Mouse (Mus musculus) spleen, adult 10 weeks (tissue): ENCODE data around the gene Pcgf1. TPM values are rescaled to one million over a fixed set of nuclear protein-coding genes. Genes with fewer than 3 reads are reported as not detected.

ENCODE experiments used
- polyA plus RNA-seq: library from polyadenylated mRNA; stranded (reverse); fragments of 350-450 nt; fragmentation: Illumina TruSeq; extraction: RNeasy Lipid Tissue Mini Kit (QIAGEN cat#74804); gene quantifications from one replicate; pipeline ENCODE4 v1.2.3, GENCODE M21; 2015; ENCODE audit warnings: low replicate concordance; ENCODE audit not compliant: insufficient read depth

Pcgf1 gene
- polyA plus RNA-seq, result 20.7 TPM

GRCm38 (mm10) chr6:83077630-83078323 lies at the start of gene Pcgf1:
Gene Pcgf1 (plus strand): TSS chr6:83077869.

DNA sequence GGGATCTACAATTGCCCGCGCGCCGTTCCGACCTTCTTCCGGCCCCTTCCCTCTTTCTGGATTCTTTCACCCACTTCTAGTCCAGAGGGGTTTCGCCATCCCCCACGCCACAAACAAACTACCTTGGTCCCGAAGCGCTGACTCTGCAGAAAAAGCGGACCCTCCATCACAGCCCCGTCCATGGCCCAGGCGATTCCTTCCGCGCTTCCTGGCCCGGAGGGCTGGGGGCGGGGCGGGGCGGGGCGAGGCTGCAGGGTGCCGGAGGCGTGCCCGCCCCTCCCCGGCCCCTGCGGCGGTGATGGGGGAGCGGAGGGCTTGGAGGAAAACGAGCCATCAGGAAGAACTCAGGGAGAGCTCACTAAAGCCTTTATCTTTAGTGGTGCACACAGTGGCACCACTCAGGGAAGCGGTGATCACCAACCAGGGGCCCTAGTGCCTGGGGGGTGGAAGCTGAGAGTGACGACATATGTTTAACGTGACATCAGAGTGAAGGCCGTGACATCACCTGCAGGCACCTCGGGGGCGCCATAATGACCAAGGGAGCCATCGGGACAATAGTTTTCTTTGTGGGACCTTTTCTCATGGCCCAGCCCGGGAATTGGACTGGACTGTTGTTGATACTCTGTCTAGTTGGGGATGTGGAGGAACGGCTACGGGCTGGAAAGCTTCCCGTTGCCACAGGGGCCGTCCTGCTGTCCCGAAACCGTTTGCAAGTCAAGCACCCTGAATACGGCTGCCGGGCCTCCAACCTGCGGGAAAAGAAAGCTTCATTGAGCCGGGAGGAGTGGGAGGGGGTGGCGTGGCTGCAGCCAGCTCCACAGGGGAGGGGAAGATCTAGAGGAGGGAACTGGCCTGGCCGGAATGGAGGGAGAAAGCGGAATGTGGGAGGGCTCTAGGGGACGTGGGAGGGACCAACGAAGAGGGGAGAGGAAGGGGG lies 44.2 kb upstream of the Pcgf1 start, which contains the start of the genes Dok1 and Loxl3:
TSS of gene Dok1 (minus strand) at position 223 of the 937 bp plus-strand sequence.
TSS of gene Loxl3 (plus strand) at position 925 of the 937 bp plus-strand sequence.

GRCm38 (mm10) chr6:83054074-83054851 lies 23.4 kb upstream of the Pcgf1 start, which contains the start of gene Aup1:
Gene Aup1 (plus strand): TSS chr6:83054521.

DNA sequence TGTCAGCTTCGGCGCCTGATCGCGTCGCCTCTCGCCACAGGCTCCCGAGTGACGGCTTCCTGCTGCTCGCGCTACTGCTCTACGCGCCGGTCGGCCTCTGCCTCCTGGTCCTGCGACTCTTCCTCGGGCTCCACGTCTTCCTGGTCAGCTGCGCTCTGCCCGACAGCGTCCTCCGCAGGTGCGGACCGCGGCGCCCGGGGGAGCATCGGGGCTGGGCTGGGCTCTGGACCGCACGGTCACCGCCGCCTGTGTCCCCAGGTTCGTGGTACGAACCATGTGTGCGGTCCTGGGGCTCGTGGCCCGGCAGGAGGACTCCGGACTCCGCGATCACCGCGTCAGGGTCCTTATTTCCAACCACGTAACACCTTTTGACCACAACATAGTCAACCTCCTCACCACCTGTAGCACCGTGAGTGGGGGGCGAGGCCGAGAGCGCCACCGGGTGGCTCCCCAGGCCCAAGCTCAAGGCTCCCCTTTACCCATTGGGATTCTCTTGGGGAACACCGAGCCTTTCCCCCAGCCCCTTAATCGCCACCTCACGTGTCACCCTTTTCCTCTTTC lies 22.7 kb upstream of the Pcgf1 start, which contains the start of gene Htra2:
TSS of gene Htra2 (minus strand) at position 403 of the 561 bp plus-strand sequence.

DNA sequence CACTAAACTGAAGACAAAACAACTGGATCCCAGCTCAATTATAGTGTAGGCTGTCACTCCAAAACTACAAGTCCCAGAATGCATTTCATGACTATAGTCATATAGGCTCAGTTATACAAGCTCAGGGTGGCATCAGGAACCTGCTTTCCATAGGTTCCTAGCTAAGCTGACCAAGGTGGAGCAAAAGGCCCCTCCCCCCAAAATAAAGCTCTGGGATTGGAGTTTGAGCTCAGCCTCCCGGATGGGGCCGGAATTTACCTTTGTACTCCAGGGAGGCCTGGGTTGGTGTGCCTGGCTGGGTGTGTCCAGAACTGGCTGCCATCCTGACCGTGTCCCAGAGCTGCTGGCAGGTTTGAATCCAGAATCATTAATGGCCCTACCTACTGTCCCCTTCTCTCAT lies 19.9 kb upstream of the Pcgf1 start, which contains the start of gene Dqx1:
TSS of gene Dqx1 (plus strand) at position 55 of the 400 bp plus-strand sequence.

GRCm38 (mm10) chr6:83070247-83070310 lies 7.6 kb upstream of the Pcgf1 start, which contains the start of gene Tlx2:
Gene Tlx2 (minus strand): TSS chr6:83070293.

GRCm38 (mm10) chr6:83086121-83087035 lies 8.7 kb downstream of the Pcgf1 start, which contains the start of gene Lbx2:
Gene Lbx2 (plus strand): TSS chr6:83086367.

GRCm38 (mm10) chr6:83101316-83101687 lies 23.6 kb downstream of the Pcgf1 start, which contains the start of the genes Ccdc142 and Gm42688:
Gene Ccdc142 (plus strand): TSS chr6:83101601.
Gene Gm42688 (plus strand): TSS chr6:83101617.

DNA sequence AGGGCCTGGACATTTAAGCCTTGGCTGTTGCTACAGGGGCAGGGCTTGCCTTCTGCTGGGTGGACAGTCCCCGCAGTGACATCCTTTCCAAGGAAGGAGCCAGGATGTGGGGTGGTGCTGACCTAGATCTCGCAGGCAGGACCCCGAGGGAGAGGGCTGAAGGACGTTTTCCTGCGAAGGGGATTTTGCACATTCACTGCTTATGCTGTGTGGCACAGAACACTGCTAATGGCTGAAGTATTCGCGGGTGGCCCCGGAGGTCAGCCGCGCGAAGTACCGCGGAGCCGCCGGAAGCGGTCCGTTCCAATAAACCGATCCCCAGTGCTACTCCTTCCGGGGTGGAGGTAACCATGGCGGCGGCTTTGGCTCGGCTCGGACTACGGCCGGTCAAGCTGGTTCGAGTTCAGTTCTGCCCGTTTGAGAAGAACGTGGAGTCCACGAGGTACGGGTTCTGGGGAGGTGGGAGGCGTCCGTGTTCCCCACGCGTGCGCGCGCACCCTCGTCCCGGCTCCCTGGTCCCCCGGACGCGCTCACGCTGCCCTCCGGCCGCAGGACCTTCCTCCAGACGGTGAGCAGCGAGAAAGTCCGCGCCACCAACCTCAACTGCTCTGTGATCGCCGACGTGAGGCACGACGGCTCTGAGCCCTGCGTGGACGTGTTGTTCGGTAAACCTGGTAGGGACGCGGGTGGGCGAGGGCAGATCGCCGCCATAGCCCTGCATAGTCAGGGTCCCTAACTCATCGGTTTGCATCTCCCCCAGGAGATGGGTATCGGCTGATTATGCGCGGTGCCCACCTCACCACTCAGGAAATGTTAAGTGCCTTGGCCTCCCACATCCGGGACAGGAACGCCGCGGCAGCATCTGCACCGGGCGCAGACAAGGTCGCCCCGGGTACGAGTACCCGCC lies 31.3 kb downstream of the Pcgf1 start, which contains the start of gene Mrpl53:
TSS of gene Mrpl53 (plus strand) at position 279 of the 907 bp plus-strand sequence.

DNA sequence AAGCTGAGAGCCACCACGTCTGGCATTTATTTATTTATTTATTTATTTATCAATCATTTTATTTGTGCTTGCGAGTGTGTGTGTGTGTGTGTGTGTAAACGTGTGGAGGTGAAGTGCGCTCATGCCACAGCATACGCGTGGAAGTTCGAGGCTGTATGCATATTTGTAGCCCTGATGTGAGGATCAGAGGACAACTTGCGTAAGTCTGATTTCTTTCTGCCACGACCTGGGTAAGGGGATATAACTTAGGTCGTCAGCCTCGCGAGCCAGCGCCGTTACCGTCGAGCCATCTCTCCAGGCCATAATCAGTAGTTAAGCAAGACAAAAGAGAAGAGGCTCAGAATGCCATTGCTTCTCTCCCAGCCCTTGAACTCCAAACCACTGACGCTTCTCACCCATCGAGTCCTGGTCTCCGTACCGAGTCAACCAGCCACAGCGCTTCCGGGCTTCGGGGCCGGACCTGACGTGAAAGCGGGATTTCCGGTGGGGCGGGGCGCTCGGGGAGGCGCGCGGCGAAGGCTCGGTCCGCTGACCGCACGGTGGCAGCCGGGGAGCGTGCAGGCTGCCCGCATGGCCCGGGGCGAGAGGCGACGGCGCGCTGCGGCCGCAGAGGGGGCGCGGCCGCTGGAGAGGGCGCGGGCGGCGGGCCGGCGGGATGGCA lies 37.5 kb downstream of the Pcgf1 start, which contains the start of gene Mogs:
TSS of gene Mogs (plus strand) at position 486 of the 661 bp plus-strand sequence.

GRCm38 (mm10) chr6:83120930-83121862 lies 43.5 kb downstream of the Pcgf1 start, which contains the start of gene Wbp1:
Gene Wbp1 (minus strand): TSS chr6:83121559.

GRCm38 (mm10) chr6:83125331-83125730 lies 47.7 kb downstream of the Pcgf1 start, which contains the start of gene Ino80b:
Gene Ino80b (minus strand): TSS chr6:83125431.

Other genes with a start within 250 kb of the Pcgf1 start
- gene Sema4f, start 138.1 kb upstream of the Pcgf1 start, polyA plus RNA-seq, result 2.3 TPM
- 0.52 TPM for gene M1ap, start 131.0 kb upstream of the Pcgf1 start, polyA plus RNA-seq
- gene Dok1, start 44.4 kb upstream of the Pcgf1 start, polyA plus RNA-seq, result 13.5 TPM
- gene Loxl3, start 43.7 kb upstream of the Pcgf1 start, polyA plus RNA-seq, result 6.8 TPM
- gene Aup1, start 23.3 kb upstream of the Pcgf1 start, polyA plus RNA-seq, result 155 TPM
- gene Htra2, start 22.6 kb upstream of the Pcgf1 start, polyA plus RNA-seq, result 58.4 TPM
- 3.4 TPM for gene Dqx1, start 20.0 kb upstream of the Pcgf1 start, polyA plus RNA-seq
- gene Tlx2, start 7.6 kb upstream of the Pcgf1 start, polyA plus RNA-seq, result not detected
- not detected for gene Lbx2, start 8.5 kb downstream of the Pcgf1 start, polyA plus RNA-seq
- gene Ccdc142, start 23.7 kb downstream of the Pcgf1 start, polyA plus RNA-seq, result 0.48 TPM
- 4.8 TPM for gene Gm42688, start 23.7 kb downstream of the Pcgf1 start, polyA plus RNA-seq
- gene Mrpl53, start 31.2 kb downstream of the Pcgf1 start, polyA plus RNA-seq, result 19.2 TPM
- gene Mogs, start 37.6 kb downstream of the Pcgf1 start, polyA plus RNA-seq, result 22.9 TPM
- gene Wbp1, start 43.7 kb downstream of the Pcgf1 start, polyA plus RNA-seq, result 27.1 TPM
- 7.5 TPM for gene Ino80b, start 47.6 kb downstream of the Pcgf1 start, polyA plus RNA-seq
- 0.52 TPM for gene Rtkn, start 57.6 kb downstream of the Pcgf1 start, polyA plus RNA-seq
- gene Wdr54, start 78.5 kb downstream of the Pcgf1 start, polyA plus RNA-seq, result 0.14 TPM
- not detected for gene 1700003E16Rik, start 78.5 kb downstream of the Pcgf1 start, polyA plus RNA-seq
- 39.1 TPM for gene Dctn1, start 88.1 kb downstream of the Pcgf1 start, polyA plus RNA-seq
- not detected for gene Slc4a5, start 142.0 kb downstream of the Pcgf1 start, polyA plus RNA-seq
- 34.2 TPM for gene Mthfd2, start 248.0 kb downstream of the Pcgf1 start, polyA plus RNA-seq
- 265 TPM for gene Mob1a, start 248.1 kb downstream of the Pcgf1 start, polyA plus RNA-seq